Mouse (Mus musculus) urinary bladder, postnatal 4 days (tissue): ENCODE measurements around the gene Rgs12.

Experiments
- DNase-seq, 2 experiments: peaks; one replicate each; pipeline ENCODE4 v3.0.0; 2021 to 2022; ENCODE audit warnings: low spot score in 2 of 2

Gene Rgs12

GRCm38 (mm10) chr5:34948861-34949760 lies at the start of gene Rgs12:
Gene Rgs12, plus strand, starts transcription at chr5:34949445.
- DNase-seq = peak; percentile 80 to 81

- DNase-seq = no peak
Measured at GRCm38 (mm10) chr5:34899787-34900469, 49.3 kb upstream of the Rgs12 start.

GRCm38 (mm10) chr5:34902371-34902770 lies 46.9 kb upstream of the Rgs12 start:
- no peak for DNase-seq

GRCm38 (mm10) chr5:34902811-34903385 lies 46.3 kb upstream of the Rgs12 start:
- DNase-seq = peak in 1 of 2 experiments; percentile 51

- DNase-seq = no peak
Measured at GRCm38 (mm10) chr5:34904412-34904811, 44.8 kb upstream of the Rgs12 start.

- no peak for DNase-seq
Measured at GRCm38 (mm10) chr5:34907230-34907629, 42.0 kb upstream of the Rgs12 start.

GRCm38 (mm10) chr5:34907910-34908725 lies 41.1 kb upstream of the Rgs12 start, which contains the start of gene Msantd1:
Gene Msantd1, plus strand, starts transcription at chr5:34908012.
- no peak for DNase-seq

GRCm38 (mm10) chr5:34908726-34909633 lies 40.3 kb upstream of the Rgs12 start:
- DNase-seq = no peak

- no peak for DNase-seq
Measured at GRCm38 (mm10) chr5:34909634-34910503, 39.4 kb upstream of the Rgs12 start.

- DNase-seq = no peak
Measured at GRCm38 (mm10) chr5:34910504-34910815, 38.8 kb upstream of the Rgs12 start.

GRCm38 (mm10) chr5:34915801-34916200 lies 33.4 kb upstream of the Rgs12 start:
- DNase-seq = peak; percentile 47 to 77

- DNase-seq = no peak
Measured at GRCm38 (mm10) chr5:34917234-34917655, 32.0 kb upstream of the Rgs12 start.

GRCm38 (mm10) chr5:34918785-34919184 lies 30.5 kb upstream of the Rgs12 start:
- no peak for DNase-seq

- DNase-seq = no peak
Measured at GRCm38 (mm10) chr5:34922531-34922930, 26.7 kb upstream of the Rgs12 start.

- DNase-seq = no peak
Measured at GRCm38 (mm10) chr5:34923920-34924319, 25.3 kb upstream of the Rgs12 start.

- DNase-seq = no peak
Measured at GRCm38 (mm10) chr5:34924519-34924918, 24.7 kb upstream of the Rgs12 start.

- no peak for DNase-seq
Measured at GRCm38 (mm10) chr5:34927648-34928047, 21.6 kb upstream of the Rgs12 start.

- DNase-seq = no peak
Measured at GRCm38 (mm10) chr5:34930151-34930975, 18.9 kb upstream of the Rgs12 start.

- no peak for DNase-seq
Measured at GRCm38 (mm10) chr5:34931091-34931490, 18.2 kb upstream of the Rgs12 start.
